Mouse (Mus musculus) granulocyte monocyte progenitor cell, adult 5-6 weeks (primary cell): ENCODE measurements around the gene Olfr959. TPM values are rescaled to one million over a fixed set of nuclear protein-coding genes. Genes with fewer than 3 reads are reported as not detected.

Experiments
- total RNA-seq, 2 experiments: library from RNA; stranded (forward) in 1 of 2; stranded (reverse) in 1 of 2; fragments of 200-712, 200-1000 nt in 1 of 2; fragments of >200 nt in 1 of 2; fragmentation: Nextera tagmentation in 1 of 2; gene quantifications; 2 replicates each; pipeline ENCODE4 v1.2.3; 2014 to 2017

Olfr959 gene
- total RNA-seq, 2 experiments from 2014 or later = not detected

Other genes with a start within 250 kb of the Olfr959 start
- gene Olfr948, start 249.5 kb downstream of the Olfr959 start, total RNA-seq (2014; fragmentation: Nextera tagmentation) = not detected in 2 replicates
- not detected in 2 replicates for gene Olfr948, start 249.5 kb downstream of the Olfr959 start, total RNA-seq (2017)
- gene Olfr951, start 188.2 kb downstream of the Olfr959 start, total RNA-seq (2014; fragmentation: Nextera tagmentation) = not detected in 2 replicates
- gene Olfr951, start 188.2 kb downstream of the Olfr959 start, total RNA-seq (2017) = not detected in 2 replicates
- gene Olfr952, start 148.4 kb downstream of the Olfr959 start, total RNA-seq (2014; fragmentation: Nextera tagmentation) = not detected in 2 replicates
- gene Olfr952, start 148.4 kb downstream of the Olfr959 start, total RNA-seq (2017) = not detected in 2 replicates
- gene Olfr954, start 118.9 kb downstream of the Olfr959 start, total RNA-seq (2014; fragmentation: Nextera tagmentation) = not detected in 2 replicates
- not detected in 2 replicates for gene Olfr954, start 118.9 kb downstream of the Olfr959 start, total RNA-seq (2017)
- not detected in 2 replicates for gene Olfr955, start 103.6 kb downstream of the Olfr959 start, total RNA-seq (2014; fragmentation: Nextera tagmentation)
- not detected in 2 replicates for gene Olfr955, start 103.6 kb downstream of the Olfr959 start, total RNA-seq (2017)
- gene Olfr44, start 81.6 kb downstream of the Olfr959 start, total RNA-seq (2014; fragmentation: Nextera tagmentation) = not detected in 2 replicates
- gene Olfr44, start 81.6 kb downstream of the Olfr959 start, total RNA-seq (2017) = not detected in 2 replicates
- gene Olfr957, start 59.8 kb downstream of the Olfr959 start, total RNA-seq (2014; fragmentation: Nextera tagmentation) = not detected in 2 replicates
- not detected in 2 replicates for gene Olfr957, start 59.8 kb downstream of the Olfr959 start, total RNA-seq (2017)
- not detected in 2 replicates for gene Olfr958, start 21.5 kb downstream of the Olfr959 start, total RNA-seq (2014; fragmentation: Nextera tagmentation)
- gene Olfr958, start 21.5 kb downstream of the Olfr959 start, total RNA-seq (2017) = not detected in 2 replicates
- gene AW551984, start 28.8 kb upstream of the Olfr959 start, total RNA-seq (2014; fragmentation: Nextera tagmentation) = not detected in 2 replicates
- gene AW551984, start 28.8 kb upstream of the Olfr959 start, total RNA-seq (2017) = not detected in 2 replicates
- gene Olfr148, start 35.1 kb upstream of the Olfr959 start, total RNA-seq (2014; fragmentation: Nextera tagmentation) = not detected in 2 replicates
- not detected in 2 replicates for gene Olfr148, start 35.1 kb upstream of the Olfr959 start, total RNA-seq (2017)
- not detected in 2 replicates for gene Olfr960, start 45.8 kb upstream of the Olfr959 start, total RNA-seq (2014; fragmentation: Nextera tagmentation)
- not detected in 2 replicates for gene Olfr960, start 45.8 kb upstream of the Olfr959 start, total RNA-seq (2017)
- not detected in 2 replicates for gene Olfr961, start 69.5 kb upstream of the Olfr959 start, total RNA-seq (2014; fragmentation: Nextera tagmentation)
- not detected in 2 replicates for gene Olfr961, start 69.5 kb upstream of the Olfr959 start, total RNA-seq (2017)
- not detected in 2 replicates for gene Olfr963, start 91.6 kb upstream of the Olfr959 start, total RNA-seq (2014; fragmentation: Nextera tagmentation)
- not detected in 2 replicates for gene Olfr963, start 91.6 kb upstream of the Olfr959 start, total RNA-seq (2017)
- gene Olfr149, start 131.5 kb upstream of the Olfr959 start, total RNA-seq (2014; fragmentation: Nextera tagmentation) = not detected in 2 replicates
- gene Olfr149, start 131.5 kb upstream of the Olfr959 start, total RNA-seq (2017) = not detected in 2 replicates
- not detected in 2 replicates for gene Olfr965, start 135.8 kb upstream of the Olfr959 start, total RNA-seq (2014; fragmentation: Nextera tagmentation)
- not detected in 2 replicates for gene Olfr965, start 135.8 kb upstream of the Olfr959 start, total RNA-seq (2017)
- gene Olfr150, start 155.4 kb upstream of the Olfr959 start, total RNA-seq (2014; fragmentation: Nextera tagmentation) = not detected in 2 replicates
- not detected in 2 replicates for gene Olfr150, start 155.4 kb upstream of the Olfr959 start, total RNA-seq (2017)
- gene Olfr967, start 170.7 kb upstream of the Olfr959 start, total RNA-seq (2014; fragmentation: Nextera tagmentation) = not detected in 2 replicates
- gene Olfr967, start 170.7 kb upstream of the Olfr959 start, total RNA-seq (2017) = not detected in 2 replicates
- not detected in 2 replicates for gene Olfr968, start 207.7 kb upstream of the Olfr959 start, total RNA-seq (2014; fragmentation: Nextera tagmentation)
- not detected in 2 replicates for gene Olfr968, start 207.7 kb upstream of the Olfr959 start, total RNA-seq (2017)
- gene Olfr969, start 215.4 kb upstream of the Olfr959 start, total RNA-seq (2014; fragmentation: Nextera tagmentation) = not detected in 2 replicates
- gene Olfr969, start 215.4 kb upstream of the Olfr959 start, total RNA-seq (2017) = not detected in 2 replicates
- gene Olfr970, start 233.3 kb upstream of the Olfr959 start, total RNA-seq (2014; fragmentation: Nextera tagmentation) = not detected in 2 replicates
- not detected in 2 replicates for gene Olfr970, start 233.3 kb upstream of the Olfr959 start, total RNA-seq (2017)